Mouse (Mus musculus) limb, embryonic 12.5 days (tissue): Measurements from ENCODE around the gene Shc4. TPM values are rescaled to one million over a fixed set of nuclear protein-coding genes. Genes with fewer than 3 reads are reported as not detected.

ENCODE experiments used
- ATAC-seq: fragments of 200-750 bp; cut with Nextera tagmentation; 2 replicates; pipeline ENCODE4 v1.8.0; 2017; ENCODE audit warnings: low read depth, moderate TSS enrichment; ENCODE audit not compliant: insufficient number of reproducible peaks, insufficient read depth, low FRiP score, low TSS enrichment
- H3K27ac ChIP-seq: fragments of 300-500 bp; sonication (generic); 2 replicates; pipeline ENCODE4 v1.5.1; 2016; ENCODE audit warnings: mild to moderate bottlenecking, moderate library complexity
- H3K27me3 ChIP-seq: fragments of 300-500 bp; sonication (generic); 2 replicates; pipeline ENCODE4 v1.6.1; 2016; ENCODE audit warnings: mild to moderate bottlenecking, moderate library complexity
- H3K36me3 ChIP-seq: fragments of 300-500 bp; sonication (generic); 2 replicates; pipeline ENCODE4 v1.6.1; 2016; ENCODE audit warnings: mild to moderate bottlenecking, moderate library complexity
- H3K4me1 ChIP-seq: fragments of 300-500 bp; sonication (generic); replicated peaks from 2 replicates; pipeline ENCODE4 v1.6.1; 2016
- H3K4me2 ChIP-seq: fragments of 300-500 bp; sonication (generic); 2 replicates; pipeline ENCODE4 v1.6.1; 2016; ENCODE audit warnings: mild to moderate bottlenecking, moderate library complexity
- H3K4me3 ChIP-seq: fragments of 300-500 bp; sonication (generic); replicated peaks from 2 replicates; pipeline ENCODE4 v1.5.1; 2016; ENCODE audit warnings: mild to moderate bottlenecking
- H3K9ac ChIP-seq: fragments of 300-500 bp; sonication (generic); replicated peaks from 2 replicates; pipeline ENCODE4 v1.6.1; 2016; ENCODE audit warnings: mild to moderate bottlenecking, moderate library complexity
- H3K9me3 ChIP-seq: fragments of 300-500 bp; sonication (generic); 2 replicates; pipeline ENCODE4 v1.6.1; 2016; ENCODE audit warnings: mild to moderate bottlenecking, moderate library complexity
- WGBS: fragments of 180-500 bp; shearing (Covaris S2); methylation state at CpG from one replicate; pipeline ENCODE4 v1.1.7; 2016; 5-methylcytosine and 5-hydroxymethylcytosine counted together
- polyA plus RNA-seq: library from polyadenylated mRNA; unstranded; fragments of >200 nt; fragmentation: Nextera tagmentation; extraction: Ambion mirVana; gene quantifications from 2 replicates; pipeline ENCODE4 v1.2.1, GENCODE M21; 2016

Gene Shc4
- polyA plus RNA-seq, 1 experiment from 2014 or later, result 1.1 TPM

GRCm38 (mm10) chr2:125684559-125685440 lies 39.1 kb downstream of the Shc4 start:
- H3K27me3 ChIP-seq, result no peaks in the 10 kb centered on the region
- peak overlapping the region; percentile 36; the same call in 1 of the 2 replicates for H3K27ac ChIP-seq
- 67% methylated on average over 10 of the region's 10 CpGs for WGBS
- no peaks in the 10 kb centered on the region for H3K9me3 ChIP-seq
- no peak overlapping the region for H3K4me2 ChIP-seq
- H3K9ac ChIP-seq, result no peak overlapping the region
- no peak overlapping the region for H3K4me3 ChIP-seq
- H3K36me3 ChIP-seq, result no peaks in the 10 kb centered on the region
- no peak for ATAC-seq
- H3K4me1 ChIP-seq, result peaks cover 13% of the 10 kb centered on the region; the same call in 1 of the 2 replicates

- Histone ChIP-seq H3K9me3 (no peaks in the 10 kb centered on the region), H3K9ac (no peak overlapping the region), H3K36me3 (no peaks in the 10 kb centered on the region), H3K4me1 (peaks cover 13% of the 10 kb centered on the region; the same call in 1 of the 2 replicates), H3K4me3 (no peak overlapping the region), H3K4me2 (no peak overlapping the region), H3K27me3 (no peaks in the 10 kb centered on the region), H3K27ac (no peak overlapping the region)
- no peak for ATAC-seq
- 86% methylated on average over 7 of the region's 7 CpGs for WGBS
Measured at GRCm38 (mm10) chr2:125683895-125684294, 40.1 kb downstream of the Shc4 start.

- Histone ChIP-seq H3K27me3 (no peaks in the 10 kb centered on the region), H3K4me1 (peaks cover 13% of the 10 kb centered on the region; the same call in 1 of the 2 replicates), H3K36me3 (no peaks in the 10 kb centered on the region), H3K27ac (no peak overlapping the region), H3K4me3 (no peak overlapping the region), H3K9me3 (no peaks in the 10 kb centered on the region), H3K4me2 (no peak overlapping the region), H3K9ac (no peak overlapping the region)
- ATAC-seq, result no peak
- 27% methylated on average over 9 of the region's 9 CpGs for WGBS
Measured at GRCm38 (mm10) chr2:125681811-125682210, 42.1 kb downstream of the Shc4 start.

GRCm38 (mm10) chr2:125672957-125673631 lies 50.9 kb downstream of the Shc4 start, which contains the start of gene Eid1:
Gene Eid1 (plus strand): TSS chr2:125673095.
- under 1% methylated on average over 65 of the region's 79 CpGs for WGBS
- no peaks in the 10 kb centered on the region for H3K27me3 ChIP-seq

GRCm38 (mm10) chr2:125672568-125672956 lies 51.4 kb downstream of the Shc4 start:
- H3K4me1 ChIP-seq, result peaks cover 10% of the 10 kb centered on the region
- no peaks in the 10 kb centered on the region for H3K27me3 ChIP-seq
- H3K4me3 ChIP-seq, result peak overlapping the region; percentile 79
- H3K9ac ChIP-seq, result peak overlapping the region; percentile 94
- H3K27ac ChIP-seq, result peak overlapping the region; percentile 95
- 35% methylated on average over 8 of the region's 20 CpGs for whole genome bisulfite sequencing
- peaks cover 4% of the 10 kb centered on the region; the same call in 1 of the 2 replicates for H3K36me3 ChIP-seq
- H3K9me3 ChIP-seq, result no peaks in the 10 kb centered on the region
- H3K4me2 ChIP-seq, result peak overlapping the region; percentile 69
- ATAC-seq, result peak; percentile 79

More at GRCm38 (mm10) chr2:125672957-125673631, 50.9 kb downstream of the Shc4 start, which contains the start of gene Eid1:
- Histone ChIP-seq H3K36me3 (peaks cover 4% of the 10 kb centered on the region; the same call in 1 of the 2 replicates), H3K4me2 (peak within 1 kb of the TSS; percentile 69), H3K27ac (peak within 1 kb of the TSS; percentile 95), H3K4me1 (peaks cover 10% of the 10 kb centered on the region), H3K9ac (peak within 1 kb of the TSS; percentile 94), H3K4me3 (peak within 1 kb of the TSS; percentile 79), H3K9me3 (no peaks in the 10 kb centered on the region)
- ATAC-seq, result peak; percentile 89

- ATAC-seq, result no peak
- no peaks in the 10 kb centered on the region for H3K9me3 ChIP-seq
- no peak overlapping the region for H3K4me3 ChIP-seq
- peaks cover 4% of the 10 kb centered on the region; the same call in 1 of the 2 replicates for H3K36me3 ChIP-seq
- H3K27me3 ChIP-seq, result no peaks in the 10 kb centered on the region
- H3K9ac ChIP-seq, result no peak overlapping the region
- H3K27ac ChIP-seq, result no peak overlapping the region
- WGBS, result 58% methylated on average over 1 of the region's 1 CpGs
- no peak overlapping the region for H3K4me2 ChIP-seq
- H3K4me1 ChIP-seq, result peaks cover 10% of the 10 kb centered on the region
Measured at GRCm38 (mm10) chr2:125670846-125671245, 53.1 kb downstream of the Shc4 start.

GRCm38 (mm10) chr2:125667721-125668120 lies 56.2 kb downstream of the Shc4 start:
- H3K4me2 ChIP-seq, result no peak overlapping the region
- no peaks in the 10 kb centered on the region for H3K36me3 ChIP-seq
- 89% methylated on average over 7 of the region's 7 CpGs for WGBS
- no peak overlapping the region for H3K9ac ChIP-seq
- H3K27me3 ChIP-seq, result no peaks in the 10 kb centered on the region
- H3K27ac ChIP-seq, result no peak overlapping the region
- no peaks in the 10 kb centered on the region for H3K4me1 ChIP-seq
- no peaks in the 10 kb centered on the region for H3K9me3 ChIP-seq
- H3K4me3 ChIP-seq, result no peak overlapping the region
- no peak for ATAC-seq

GRCm38 (mm10) chr2:125667184-125667583 lies 56.8 kb downstream of the Shc4 start:
- Histone ChIP-seq H3K9me3 (no peaks in the 10 kb centered on the region), H3K9ac (no peak overlapping the region), H3K36me3 (no peaks in the 10 kb centered on the region), H3K4me2 (no peak overlapping the region), H3K4me1 (no peaks in the 10 kb centered on the region), H3K27ac (no peak overlapping the region), H3K4me3 (no peak overlapping the region), H3K27me3 (no peaks in the 10 kb centered on the region)
- no peak for ATAC-seq
- WGBS, result 47% methylated on average over 5 of the region's 5 CpGs

GRCm38 (mm10) chr2:125666668-125667067 lies 57.3 kb downstream of the Shc4 start:
- no peaks in the 10 kb centered on the region for H3K9me3 ChIP-seq
- WGBS, result 83% methylated on average over 4 of the region's 4 CpGs
- no peaks in the 10 kb centered on the region for H3K36me3 ChIP-seq
- no peak for ATAC-seq
- no peak overlapping the region for H3K4me2 ChIP-seq
- H3K9ac ChIP-seq, result no peak overlapping the region
- no peak overlapping the region for H3K27ac ChIP-seq
- no peak overlapping the region for H3K4me3 ChIP-seq
- H3K27me3 ChIP-seq, result no peaks in the 10 kb centered on the region
- no peaks in the 10 kb centered on the region for H3K4me1 ChIP-seq

- peaks cover 4% of the 10 kb centered on the region for H3K4me1 ChIP-seq
- H3K4me2 ChIP-seq, result no peak overlapping the region
- WGBS, result 89% methylated on average over 4 of the region's 4 CpGs
- no peaks in the 10 kb centered on the region for H3K36me3 ChIP-seq
- H3K4me3 ChIP-seq, result no peak overlapping the region
- no peaks in the 10 kb centered on the region for H3K9me3 ChIP-seq
- H3K9ac ChIP-seq, result no peak overlapping the region
- ATAC-seq, result no peak
- no peak overlapping the region for H3K27ac ChIP-seq
- H3K27me3 ChIP-seq, result no peaks in the 10 kb centered on the region
Measured at GRCm38 (mm10) chr2:125665909-125666308, 58.0 kb downstream of the Shc4 start.

- Histone ChIP-seq H3K27me3 (no peaks in the 10 kb centered on the region), H3K36me3 (no peaks in the 10 kb centered on the region), H3K27ac (no peak overlapping the region), H3K4me3 (no peak overlapping the region), H3K4me1 (peaks cover 10% of the 10 kb centered on the region), H3K4me2 (no peak overlapping the region), H3K9ac (no peak overlapping the region), H3K9me3 (no peaks in the 10 kb centered on the region)
- no peak for ATAC-seq
- WGBS, result 80% methylated on average over 5 of the region's 5 CpGs
Measured at GRCm38 (mm10) chr2:125665213-125665612, 58.7 kb downstream of the Shc4 start.
